Mouse (Mus musculus) adrenal gland, adult (tissue): Measurements from ENCODE around the gene Fndc1.

Experiments used
- DNase-seq, 2 experiments: peaks; one replicate each; pipeline ENCODE4 v3.0.0; 2022 to 2023; ENCODE audit warnings: low spot score in 1 of 2; ENCODE audit not compliant: inconsistent age in 2 of 2

Gene Fndc1

GRCm38 (mm10) chr17:7821553-7822186 lies 5.4 kb downstream of the Fndc1 start:
- DNase-seq: peak; percentile 36 to 76

GRCm38 (mm10) chr17:7820176-7820575 lies 6.9 kb downstream of the Fndc1 start:
- DNase-seq: no peak

GRCm38 (mm10) chr17:7816602-7817001 lies 10.5 kb downstream of the Fndc1 start:
- DNase-seq: no peak

- DNase-seq: no peak
Observed at GRCm38 (mm10) chr17:7814433-7814832, 12.7 kb downstream of the Fndc1 start.

GRCm38 (mm10) chr17:7808043-7808442 lies 19.1 kb downstream of the Fndc1 start:
- no peak for DNase-seq

DNA sequence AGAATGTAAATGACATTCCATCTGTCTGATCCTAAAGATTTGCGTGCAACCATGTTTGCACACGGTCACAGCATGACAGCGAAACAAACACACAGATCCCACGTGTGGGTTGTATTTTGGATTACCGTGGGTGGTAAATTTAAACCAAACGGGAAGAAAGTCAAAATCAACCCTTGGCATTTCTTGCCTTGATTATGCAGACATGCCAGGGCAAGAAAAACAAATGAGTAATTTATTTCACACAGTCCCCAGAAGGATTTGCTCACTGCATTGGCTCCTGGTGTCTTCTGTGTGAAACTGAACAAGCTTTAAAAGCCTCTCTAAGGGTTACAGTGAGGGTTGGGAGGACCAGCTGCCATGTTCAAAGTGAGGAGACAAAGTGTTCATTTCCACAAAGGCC lies 22.0 kb downstream of the Fndc1 start:
- DNase-seq: no peak

DNA sequence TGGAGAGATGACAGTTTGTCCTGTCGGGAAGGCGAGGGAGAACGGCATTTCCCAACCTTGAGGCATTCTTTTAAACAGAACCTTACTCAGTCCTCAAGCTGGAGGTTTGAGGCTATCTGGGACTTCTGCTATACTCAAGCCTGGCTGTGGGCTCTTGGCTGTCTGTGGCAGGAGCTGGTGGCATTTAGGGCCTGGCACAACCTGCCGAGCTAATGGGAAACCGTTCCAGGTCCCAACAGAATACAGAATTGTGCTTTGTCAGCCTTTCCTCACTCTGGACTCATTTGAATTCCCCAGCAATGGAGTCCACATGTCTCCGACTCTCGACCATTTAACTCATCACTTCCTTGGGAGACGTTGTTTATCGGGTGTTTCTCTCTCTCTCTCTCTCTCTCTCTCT lies 24.6 kb downstream of the Fndc1 start:
- no peak for DNase-seq

GRCm38 (mm10) chr17:7799894-7800293 lies 27.2 kb downstream of the Fndc1 start:
- DNase-seq: no peak

- no peak for DNase-seq
Observed at GRCm38 (mm10) chr17:7795584-7795983, 31.5 kb downstream of the Fndc1 start.

- DNase-seq: no peak
Observed at GRCm38 (mm10) chr17:7795168-7795567, 31.9 kb downstream of the Fndc1 start.

- DNase-seq: no peak
Observed at GRCm38 (mm10) chr17:7794093-7794492, 33.0 kb downstream of the Fndc1 start.

DNA sequence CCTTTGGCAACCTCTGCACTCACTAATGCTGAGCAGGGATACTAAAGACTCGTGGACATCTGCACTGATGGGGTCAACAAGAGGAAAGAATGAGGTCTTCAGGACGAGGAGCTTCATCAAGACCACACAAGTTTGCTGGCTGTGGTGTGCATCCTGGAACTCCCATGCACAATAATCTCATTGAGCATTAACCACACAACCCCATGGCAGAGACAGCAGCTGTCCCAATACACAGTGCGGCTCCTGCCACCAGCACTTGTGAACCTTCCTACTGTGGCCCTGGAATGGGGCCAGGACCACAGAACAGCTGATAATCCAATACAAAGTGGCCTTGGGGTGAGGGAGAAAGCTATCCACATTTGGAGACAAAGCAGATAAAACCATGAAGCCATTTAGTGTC lies 36.6 kb downstream of the Fndc1 start:
- no peak for DNase-seq

DNA sequence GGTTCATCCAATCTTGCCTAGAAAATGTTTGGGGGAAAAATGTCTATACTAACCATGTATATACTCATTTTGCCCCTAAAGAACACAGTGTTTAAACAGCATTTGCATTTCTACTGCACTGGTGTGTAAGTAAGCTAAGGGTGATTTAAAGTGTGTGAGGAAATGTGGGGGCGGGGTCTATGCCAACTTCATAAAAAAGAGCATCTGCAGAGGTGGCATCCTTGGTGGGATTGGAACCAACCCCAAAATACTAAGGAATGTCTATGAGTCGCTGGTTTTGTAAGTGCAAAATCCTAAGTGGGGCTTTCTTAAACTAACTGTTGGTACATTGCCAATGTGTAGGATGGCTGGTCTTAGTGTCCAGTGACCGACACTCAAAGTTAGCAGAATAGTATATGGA lies 53.0 kb downstream of the Fndc1 start:
- no peak for DNase-seq

GRCm38 (mm10) chr17:7759786-7760185 lies 67.3 kb downstream of the Fndc1 start:
- DNase-seq: no peak

- DNase-seq: no peak
Observed at GRCm38 (mm10) chr17:7755001-7755400, 72.1 kb downstream of the Fndc1 start.

DNA sequence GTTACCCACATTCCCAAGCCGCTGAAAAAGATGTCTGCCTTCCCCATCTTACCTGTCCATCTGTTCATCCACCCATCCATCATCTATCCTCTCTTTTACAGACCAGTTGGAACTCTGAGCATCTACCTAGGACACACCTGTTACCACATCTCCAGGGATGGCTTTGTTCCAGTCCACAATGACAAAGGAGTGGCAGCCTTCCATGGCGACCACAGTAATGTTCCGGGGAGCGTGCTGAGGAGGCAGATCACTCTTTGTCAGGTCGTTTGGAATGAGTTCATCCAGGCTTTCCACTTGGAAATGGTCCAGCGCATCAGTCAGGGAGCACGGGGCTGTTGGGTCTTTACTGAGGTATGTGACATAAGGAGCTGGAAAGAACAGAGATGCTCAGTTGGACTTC lies 73.7 kb downstream of the Fndc1 start:
- DNase-seq: no peak

DNA sequence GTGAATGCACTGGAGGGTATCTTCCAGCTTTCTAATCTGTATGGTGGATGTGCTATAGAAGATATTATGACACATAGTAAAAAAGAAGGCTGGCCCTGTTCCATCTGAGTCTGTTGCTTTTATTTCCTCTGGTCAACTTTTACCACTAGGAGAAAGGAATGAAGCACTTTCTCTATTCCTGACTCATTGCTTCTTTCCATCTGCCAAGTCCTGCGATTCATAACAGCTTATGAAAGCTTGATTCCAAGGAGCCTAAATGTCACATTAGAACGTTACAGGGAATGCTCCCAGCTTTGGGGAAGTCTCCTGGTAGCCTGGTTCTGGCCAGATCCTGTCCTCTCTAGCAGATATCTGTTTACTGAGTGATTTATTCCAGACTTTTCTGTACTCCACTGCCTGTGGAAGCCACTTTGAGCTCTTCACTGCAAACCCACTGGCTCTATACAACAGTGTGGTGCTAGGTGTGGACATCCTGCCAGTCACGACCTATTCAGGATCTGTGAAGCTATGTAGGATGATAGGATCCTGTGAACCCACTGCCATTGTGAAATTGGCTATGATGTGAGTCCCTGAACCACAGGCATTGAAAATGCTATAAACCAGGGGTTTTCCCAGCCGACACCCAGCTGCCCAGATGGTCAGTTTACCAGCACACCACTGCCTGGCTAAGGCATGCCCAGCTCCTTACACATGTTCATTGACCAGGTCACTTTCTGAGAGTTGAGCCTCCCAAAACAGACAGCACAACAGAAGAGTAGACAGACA lies 77.9 kb downstream of the Fndc1 start:
- no peak for DNase-seq

- no peak for DNase-seq
Observed at GRCm38 (mm10) chr17:7746841-7747240, 80.3 kb downstream of the Fndc1 start.

- no peak for DNase-seq
Observed at GRCm38 (mm10) chr17:7744976-7745375, 82.1 kb downstream of the Fndc1 start.

- peak; percentile 21 to 75 for DNase-seq
Observed at GRCm38 (mm10) chr17:7740988-7741387, 86.1 kb downstream of the Fndc1 start.

- no peak for DNase-seq
Observed at GRCm38 (mm10) chr17:7722991-7723390, 104.1 kb downstream of the Fndc1 start.

- DNase-seq: no peak
Observed at GRCm38 (mm10) chr17:7718886-7719285, 108.2 kb downstream of the Fndc1 start.

GRCm38 (mm10) chr17:7717945-7718344 lies 109.2 kb downstream of the Fndc1 start:
- no peak for DNase-seq
